7 mouse cellular contexts compared by ENCODE assay signal in genomic region chr16:29973250-29973649, GRCm38 (mm10).
A peak's percentile ranks its signal among the peaks of the same experiment; 100 is the strongest.
DNase-seq lines count a peak whose midpoint lies in the region; ATAC-seq lines count a peak whose summit lies in the region.

No protein-coding gene starts in this region.

- H3K36me3 ChIP-seq in neural tube, embryonic 11.5 days (ENCODE audit: control insufficient read depth, insufficient read depth, low read length) = no peaks in the 10 kb centered on the region
- no peaks in the 10 kb centered on the region for H3K36me3 ChIP-seq in neural tube, embryonic 15.5 days

- 59% methylated on average over 7 of the region's 7 CpGs for WGBS in neural tube, embryonic 11.5 days
- 63% methylated on average over 7 of the region's 7 CpGs for WGBS in neural tube, embryonic 15.5 days

- peak; percentile 20 for DNase-seq in neural tube, embryonic 11.5 days (ENCODE audit: low spot score)
- DNase-seq in fat pad, adult 2 months (ENCODE audit: extremely low read depth, low read depth, low spot score) = peak; percentile 81
- peak; percentile 72 for DNase-seq in liver
- DNase-seq in urinary bladder, postnatal 10 days (ENCODE audit: low spot score) = peak; percentile 39
- no peak for DNase-seq in MN1 (ENCODE audit: low spot score)
- no peak for DNase-seq in cerebellum, adult 11-12 months

- H3K9me3 ChIP-seq in neural tube, embryonic 11.5 days (ENCODE audit: control insufficient read depth, low read length) = no peaks in the 10 kb centered on the region
- H3K9me3 ChIP-seq in neural tube, embryonic 15.5 days (replicated peaks) = no peaks in the 10 kb centered on the region

- peaks cover 6% of the 10 kb centered on the region for H3K4me1 ChIP-seq in neural tube, embryonic 11.5 days (ENCODE audit: control insufficient read depth, insufficient read depth, low read length)
- H3K4me1 ChIP-seq in neural tube, embryonic 15.5 days = no peaks in the 10 kb centered on the region

- ATAC-seq in neural tube, embryonic 11.5 days (ENCODE audit: insufficient read depth, low FRiP score, low TSS enrichment) = no peak
- no peak for ATAC-seq in neural tube, embryonic 15.5 days (ENCODE audit: low FRiP score)

- H3K27me3 ChIP-seq in neural tube, embryonic 11.5 days (ENCODE audit: control insufficient read depth, insufficient read depth, low read length) = no peaks in the 10 kb centered on the region
- H3K27me3 ChIP-seq in neural tube, embryonic 15.5 days (replicated peaks) = no peaks in the 10 kb centered on the region

- no peak overlapping the region for H3K9ac ChIP-seq in neural tube, embryonic 11.5 days (ENCODE audit: low read length)
- H3K9ac ChIP-seq in neural tube, embryonic 15.5 days (replicated peaks) = no peak overlapping the region

- no peak overlapping the region for H3K27ac ChIP-seq in neural tube, embryonic 11.5 days (ENCODE audit: low read depth, low read length)
- H3K27ac ChIP-seq in neural tube, embryonic 15.5 days (replicated peaks) = no peak overlapping the region

- no peak overlapping the region for H3K4me2 ChIP-seq in neural tube, embryonic 11.5 days (ENCODE audit: low read depth)
- no peak overlapping the region for H3K4me2 ChIP-seq in neural tube, embryonic 15.5 days

- no peak overlapping the region for H3K4me3 ChIP-seq in neural tube, embryonic 11.5 days (ENCODE audit: low read depth, low read length)
- H3K4me3 ChIP-seq in neural tube, embryonic 15.5 days (replicated peaks) = no peak overlapping the region

Comparison
In these comparisons a context has a peak if more than half of its experiments do, and no peak if none do; other contexts are left out.
1. DNase-seq: peak in neural tube, embryonic 11.5 days (single experiment), fat pad, adult 2 months (single experiment), liver (single experiment) and urinary bladder, postnatal 10 days (single experiment); none in MN1 (single experiment) and cerebellum, adult 11-12 months (single experiment).